Mouse (Mus musculus) neural tube, embryonic 15.5 days (tissue): ENCODE data around the gene Myf6. TPM values are rescaled to one million over a fixed set of nuclear protein-coding genes. Genes with fewer than 3 reads are reported as not detected.

Experiments
- ATAC-seq: fragments of 200-750 bp; cut with Nextera tagmentation; 2 replicates; pipeline ENCODE4 v1.8.0; 2017; ENCODE audit warnings: mild to moderate bottlenecking, moderate TSS enrichment, moderate library complexity; ENCODE audit not compliant: low FRiP score
- H3K27ac ChIP-seq: fragments of 300-500 bp; sonication (generic); replicated peaks from 2 replicates; pipeline ENCODE4 v1.5.1; 2015; ENCODE audit warnings: mild to moderate bottlenecking, inconsistent platforms
- H3K27me3 ChIP-seq: fragments of 300-500 bp; sonication (generic); replicated peaks from 2 replicates; pipeline ENCODE4 v1.6.1; 2015; ENCODE audit warnings: inconsistent platforms
- H3K36me3 ChIP-seq: fragments of 300-500 bp; sonication (generic); 2 replicates; pipeline ENCODE4 v1.6.1; 2015; ENCODE audit warnings: inconsistent platforms
- H3K4me1 ChIP-seq: fragments of 300-500 bp; sonication (generic); 2 replicates; pipeline ENCODE4 v1.6.1; 2015; ENCODE audit warnings: inconsistent platforms
- H3K4me2 ChIP-seq: fragments of 300-500 bp; sonication (generic); 2 replicates; pipeline ENCODE4 v1.6.1; 2015; ENCODE audit warnings: inconsistent platforms, mild to moderate bottlenecking, moderate library complexity
- H3K4me3 ChIP-seq: fragments of 300-500 bp; sonication (generic); replicated peaks from 2 replicates; pipeline ENCODE4 v1.5.1; 2015; ENCODE audit warnings: mild to moderate bottlenecking, inconsistent platforms
- H3K9ac ChIP-seq: fragments of 300-500 bp; sonication (generic); replicated peaks from 2 replicates; pipeline ENCODE4 v1.6.1; 2015; ENCODE audit warnings: mild to moderate bottlenecking, inconsistent platforms
- H3K9me3 ChIP-seq: fragments of 300-500 bp; sonication (generic); replicated peaks from 2 replicates; pipeline ENCODE4 v1.6.1; 2016; ENCODE audit warnings: inconsistent platforms
- WGBS: fragments of 180-500 bp; shearing (Covaris S2); methylation state at CpG from one replicate; pipeline ENCODE4 v1.1.7; 2015; ENCODE audit warnings: mixed read lengths; 5-methylcytosine and 5-hydroxymethylcytosine counted together
- polyA plus RNA-seq: library from polyadenylated mRNA; unstranded; fragments of >200 nt; fragmentation: Nextera tagmentation; extraction: Ambion mirVana; gene quantifications from 2 replicates; pipeline ENCODE4 v1.2.1, GENCODE M21; 2015

Myf6 gene
- polyA plus RNA-seq: 0.75 and 0.84 TPM in 2 replicates

- no peak within 1 kb of the TSS for H3K27ac ChIP-seq
- 92% methylated on average over 6 of the region's 6 CpGs for WGBS
- H3K9ac ChIP-seq: no peak within 1 kb of the TSS
- no peaks in the 10 kb centered on the region for H3K27me3 ChIP-seq
- no peaks in the 10 kb centered on the region for H3K4me1 ChIP-seq
- ATAC-seq: no peak
- no peaks in the 10 kb centered on the region for H3K36me3 ChIP-seq
- no peaks in the 10 kb centered on the region for H3K9me3 ChIP-seq
- peak within 1 kb of the TSS; percentile 23; the same call in 1 of the 2 replicates for H3K4me3 ChIP-seq
- peak within 1 kb of the TSS; percentile 49 for H3K4me2 ChIP-seq
These were observed at the start of gene Myf6 for GRCm38 (mm10) chr10:107494568-107494967. Gene Myf6, minus strand, starts transcription at chr10:107494737.

GRCm38 (mm10) chr10:107543026-107543425 is 48.5 kb upstream of the Myf6 start:
- no peak overlapping the region for H3K4me2 ChIP-seq
- H3K9me3 ChIP-seq: no peaks in the 10 kb centered on the region
- no peak overlapping the region for H3K27ac ChIP-seq
- 28% methylated on average over 1 of the region's 1 CpGs for WGBS
- H3K9ac ChIP-seq: no peak overlapping the region
- ATAC-seq: no peak
- H3K36me3 ChIP-seq: no peaks in the 10 kb centered on the region
- H3K4me1 ChIP-seq: no peaks in the 10 kb centered on the region
- H3K4me3 ChIP-seq: no peak overlapping the region
- H3K27me3 ChIP-seq: no peaks in the 10 kb centered on the region

- Histone ChIP-seq H3K4me3 (no peak overlapping the region), H3K9me3 (no peaks in the 10 kb centered on the region), H3K4me1 (no peaks in the 10 kb centered on the region), H3K9ac (no peak overlapping the region), H3K27ac (no peak overlapping the region), H3K27me3 (no peaks in the 10 kb centered on the region), H3K36me3 (no peaks in the 10 kb centered on the region), H3K4me2 (no peak overlapping the region)
- WGBS: 93% methylated on average over 1 of the region's 1 CpGs
- no peak for ATAC-seq
These were observed 34.2 kb upstream of the Myf6 start for GRCm38 (mm10) chr10:107528758-107529157.

- H3K27me3 ChIP-seq: no peaks in the 10 kb centered on the region
- H3K4me3 ChIP-seq: no peak overlapping the region
- ATAC-seq: no peak
- H3K27ac ChIP-seq: no peak overlapping the region
- H3K9ac ChIP-seq: no peak overlapping the region
- H3K4me2 ChIP-seq: no peak overlapping the region
- 87% methylated on average over 5 of the region's 5 CpGs for WGBS
- H3K4me1 ChIP-seq: no peaks in the 10 kb centered on the region
- no peaks in the 10 kb centered on the region for H3K36me3 ChIP-seq
- H3K9me3 ChIP-seq: no peaks in the 10 kb centered on the region
These were observed 24.7 kb upstream of the Myf6 start for GRCm38 (mm10) chr10:107519216-107519615.

- no peak overlapping the region for H3K27ac ChIP-seq
- no peak overlapping the region for H3K9ac ChIP-seq
- H3K4me3 ChIP-seq: no peak overlapping the region
- H3K4me2 ChIP-seq: no peak overlapping the region
- H3K27me3 ChIP-seq: no peaks in the 10 kb centered on the region
- WGBS: 75% methylated on average over 7 of the region's 7 CpGs
- H3K4me1 ChIP-seq: no peaks in the 10 kb centered on the region
- no peaks in the 10 kb centered on the region for H3K9me3 ChIP-seq
- ATAC-seq: no peak
- H3K36me3 ChIP-seq: no peaks in the 10 kb centered on the region
These were observed 22.1 kb upstream of the Myf6 start for GRCm38 (mm10) chr10:107516641-107517040.

GRCm38 (mm10) chr10:107514735-107515134 is 20.2 kb upstream of the Myf6 start:
- Histone ChIP-seq H3K9me3 (no peaks in the 10 kb centered on the region), H3K27ac (no peak overlapping the region), H3K4me3 (no peak overlapping the region), H3K9ac (no peak overlapping the region), H3K27me3 (no peaks in the 10 kb centered on the region), H3K4me1 (no peaks in the 10 kb centered on the region), H3K4me2 (no peak overlapping the region), H3K36me3 (no peaks in the 10 kb centered on the region)
- no peak for ATAC-seq
- WGBS: 87% methylated on average over 7 of the region's 7 CpGs

GRCm38 (mm10) chr10:107506397-107506796 is 11.9 kb upstream of the Myf6 start:
- Histone ChIP-seq H3K9ac (no peak overlapping the region), H3K9me3 (no peaks in the 10 kb centered on the region), H3K27me3 (no peaks in the 10 kb centered on the region), H3K4me2 (no peak overlapping the region), H3K4me1 (no peaks in the 10 kb centered on the region), H3K4me3 (no peak overlapping the region), H3K36me3 (no peaks in the 10 kb centered on the region), H3K27ac (no peak overlapping the region)
- 91% methylated on average over 2 of the region's 2 CpGs for WGBS
- ATAC-seq: no peak

GRCm38 (mm10) chr10:107503430-107503829 is 8.9 kb upstream of the Myf6 start:
- Histone ChIP-seq H3K9ac (no peak overlapping the region), H3K4me1 (no peaks in the 10 kb centered on the region), H3K4me3 (no peak overlapping the region), H3K27me3 (no peaks in the 10 kb centered on the region), H3K4me2 (no peak overlapping the region), H3K27ac (no peak overlapping the region), H3K9me3 (no peaks in the 10 kb centered on the region), H3K36me3 (no peaks in the 10 kb centered on the region)
- WGBS: 82% methylated on average over 4 of the region's 4 CpGs
- no peak for ATAC-seq

GRCm38 (mm10) chr10:107502193-107502592 is 7.7 kb upstream of the Myf6 start:
- H3K27ac ChIP-seq: no peak overlapping the region
- H3K4me3 ChIP-seq: no peak overlapping the region
- no peaks in the 10 kb centered on the region for H3K27me3 ChIP-seq
- H3K4me2 ChIP-seq: no peak overlapping the region
- WGBS: 95% methylated on average over 7 of the region's 7 CpGs
- ATAC-seq: no peak
- no peaks in the 10 kb centered on the region for H3K4me1 ChIP-seq
- no peaks in the 10 kb centered on the region for H3K36me3 ChIP-seq
- no peaks in the 10 kb centered on the region for H3K9me3 ChIP-seq
- H3K9ac ChIP-seq: no peak overlapping the region

GRCm38 (mm10) chr10:107499656-107500055 is 5.1 kb upstream of the Myf6 start:
- ATAC-seq: no peak
- Histone ChIP-seq H3K27ac (no peak overlapping the region), H3K27me3 (no peaks in the 10 kb centered on the region), H3K4me3 (no peak overlapping the region), H3K9me3 (no peaks in the 10 kb centered on the region), H3K9ac (no peak overlapping the region), H3K4me1 (no peaks in the 10 kb centered on the region), H3K4me2 (no peak overlapping the region), H3K36me3 (no peaks in the 10 kb centered on the region)
- WGBS: 91% methylated on average over 7 of the region's 7 CpGs

GRCm38 (mm10) chr10:107496402-107496801 is 1.9 kb upstream of the Myf6 start:
- Histone ChIP-seq H3K4me3 (no peak overlapping the region), H3K9me3 (no peaks in the 10 kb centered on the region), H3K36me3 (no peaks in the 10 kb centered on the region), H3K27me3 (no peaks in the 10 kb centered on the region), H3K27ac (no peak overlapping the region), H3K4me1 (no peaks in the 10 kb centered on the region), H3K9ac (no peak overlapping the region), H3K4me2 (no peak overlapping the region)
- ATAC-seq: no peak
- WGBS: 98% methylated on average over 1 of the region's 1 CpGs

GRCm38 (mm10) chr10:107493580-107494474 is 710 bp downstream of the Myf6 start:
- Histone ChIP-seq H3K36me3 (no peaks in the 10 kb centered on the region), H3K9me3 (no peaks in the 10 kb centered on the region), H3K27me3 (no peaks in the 10 kb centered on the region), H3K4me2 (peak overlapping the region; percentile 49), H3K9ac (no peak overlapping the region), H3K27ac (no peak overlapping the region), H3K4me1 (no peaks in the 10 kb centered on the region), H3K4me3 (peak overlapping the region; percentile 23)
- no peak for ATAC-seq
- 56% methylated on average over 20 of the region's 20 CpGs for WGBS
